In genomic region chr15:45690026-45690425, GRCm38 (mm10) we compare ENCODE assay signal across 34 mouse cellular contexts.
"Had no signal": no experiment of that assay in that cellular context is flagged by ENCODE, and none has a peak within 500 bp of the region (broad histone marks: within the 10 kb centered on the region; RNA-seq: fewer than 3 reads in every experiment).

No protein-coding gene starts in this region.

- H3K27ac ChIP-seq: heart, embryonic 13.5 days; heart, embryonic 15.5 days; hindbrain, embryonic 10.5 days; hindbrain, embryonic 12.5 days; hindbrain, embryonic 13.5 days; hindbrain, embryonic 15.5 days; hindbrain, postnatal 0 days; intestine, embryonic 15.5 days; kidney, embryonic 15.5 days; kidney, postnatal 0 days; layer of hippocampus, adult 2 months; left cerebral cortex, adult 2 months had no signal

- DNase-seq: heart, postnatal 10 days; heart, postnatal 14 days; heart, postnatal 36 days; heart, postnatal 4 days; kidney, adult 11 months; kidney, adult 18-20 months; kidney, adult 2 months; kidney, adult 8-10 months; kidney, adult 9 months; kidney, postnatal 10 days; kidney, postnatal 14 days; kidney, postnatal 25 days; kidney, postnatal 36 days; kidney, postnatal 4 days; layer of hippocampus, adult 9-11 months; layer of hippocampus, postnatal 36 days had no signal

- H3K9ac ChIP-seq: heart, embryonic 12.5 days; heart, embryonic 13.5 days; heart, embryonic 15.5 days; hindbrain, embryonic 12.5 days; hindbrain, embryonic 13.5 days; hindbrain, embryonic 15.5 days; intestine, embryonic 15.5 days; kidney, embryonic 15.5 days had no signal

- ATAC-seq: hindbrain, embryonic 16.5 days; hindbrain, postnatal 0 days; inflammation-experienced regulatory T-cells, adult 6 months; intestine, embryonic 15.5 days; intestine, embryonic 16.5 days; intestine, postnatal 0 days had no signal

- H3K4me2 ChIP-seq: heart, embryonic 11.5 days; heart, embryonic 12.5 days; heart, embryonic 13.5 days; heart, embryonic 15.5 days; hindbrain, embryonic 12.5 days; hindbrain, embryonic 13.5 days; hindbrain, embryonic 15.5 days; intestine, embryonic 15.5 days; kidney, embryonic 15.5 days had no signal

- H3K9me3 ChIP-seq: hindbrain, embryonic 15.5 days; intestine, embryonic 15.5 days had no signal

- H3K36me3 ChIP-seq: heart, embryonic 12.5 days; heart, embryonic 13.5 days; heart, embryonic 15.5 days; hindbrain, embryonic 10.5 days; hindbrain, embryonic 12.5 days; hindbrain, embryonic 13.5 days; hindbrain, embryonic 15.5 days; intestine, embryonic 15.5 days; kidney, embryonic 15.5 days had no signal

- H3K4me1 ChIP-seq: heart, embryonic 12.5 days; heart, embryonic 13.5 days; heart, embryonic 15.5 days; hindbrain, embryonic 10.5 days; hindbrain, embryonic 12.5 days; hindbrain, embryonic 13.5 days; hindbrain, embryonic 15.5 days; intestine, embryonic 15.5 days; kidney, embryonic 15.5 days had no signal

- H3K4me3 ChIP-seq: heart, embryonic 12.5 days; heart, embryonic 13.5 days; heart, embryonic 15.5 days; hindbrain, embryonic 10.5 days; hindbrain, embryonic 12.5 days; hindbrain, embryonic 13.5 days; hindbrain, embryonic 15.5 days; intestine, embryonic 15.5 days; kidney, embryonic 15.5 days; layer of hippocampus, adult 2 months; left cerebral cortex, adult 2 months had no signal

- H3K27me3 ChIP-seq: heart, embryonic 12.5 days; heart, embryonic 13.5 days; heart, embryonic 15.5 days; hindbrain, embryonic 12.5 days; hindbrain, embryonic 13.5 days; hindbrain, embryonic 15.5 days; intestine, embryonic 15.5 days; kidney, embryonic 15.5 days had no signal
